Comparison of ENCODE assay signal across 20 mouse cellular contexts in the genomic region with DNA sequence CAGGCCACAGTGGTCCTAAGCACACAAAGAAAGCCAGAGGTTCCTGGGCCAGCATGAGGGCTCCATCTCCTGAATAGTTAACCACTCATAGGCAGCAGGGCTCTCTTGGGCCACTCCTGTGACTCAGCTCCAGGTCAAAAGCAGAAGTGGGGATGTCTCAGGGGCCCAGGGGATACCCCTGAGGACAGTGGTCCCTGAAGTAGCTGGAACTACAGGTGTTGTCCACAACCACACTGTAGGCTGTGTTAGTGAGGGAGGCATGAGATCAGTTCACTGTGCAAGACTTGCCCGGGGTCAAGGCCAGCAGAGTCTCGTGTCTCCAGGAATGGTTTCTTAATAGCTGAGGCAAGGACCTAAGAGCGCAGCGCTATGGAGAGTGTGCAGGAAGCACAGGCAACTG. TPM values are rescaled to one million over a fixed set of nuclear protein-coding genes. Genes with fewer than 3 reads are reported as not detected.
DNase-seq lines count a peak whose midpoint lies in the region; ATAC-seq and TF ChIP-seq lines count a peak whose summit lies in the region.
"Had no signal": no experiment of that assay in that cellular context is flagged by ENCODE, and none has a peak within 500 bp of the region (broad histone marks: within the 10 kb centered on the region; RNA-seq: fewer than 3 reads in every experiment).

No protein-coding gene starts in this region.

- peak; percentile 94 for TF ChIP-seq EP300 in CH12.LX (IDR thresholded peaks at IDR 0.05; ENCODE audit: low read length)
- TF ChIP-seq EP300 in heart, adult 2 months (IDR thresholded peaks at IDR 0.05; ENCODE audit: insufficient read depth, low read depth, low read length): no peak

- TF ChIP-seq RAD21 in CH12.LX (IDR thresholded peaks at IDR 0.05; ENCODE audit: low read depth, low read length): no peak

- H3K4me2 ChIP-seq in hindbrain, embryonic 11.5 days (replicated peaks; ENCODE audit: low read depth, low read length): no peak overlapping the region
- peak overlapping the region; percentile 21 for H3K4me2 ChIP-seq in CH12.LX (ENCODE audit: insufficient read depth, low read depth, poor library complexity, severe bottlenecking)
- H3K4me2 ChIP-seq in intestine, embryonic 16.5 days (ENCODE audit: low read depth, low read length): no peak overlapping the region
- H3K4me2 ChIP-seq: heart, embryonic 11.5 days; hindbrain, embryonic 12.5 days; hindbrain, embryonic 15.5 days had no signal

- H3K79me2 ChIP-seq in CH12.LX (replicated peaks; ENCODE audit: control insufficient read depth, extremely low read depth, insufficient read depth, poor library complexity, severe bottlenecking): no peaks in the 10 kb centered on the region
- H3K79me2 ChIP-seq in heart, adult 2 months (replicated peaks; ENCODE audit: control insufficient read depth, insufficient read depth, low read length): no peaks in the 10 kb centered on the region

- in situ Hi-C loops in CH12.LX (cut with MboI; ENCODE audit: low pct_ligation_motif_present, low pct_unique_long_range_greater_than_20kb, low sequenced_read_pairs): no loop called here

- TF ChIP-seq CTCF in CH12.LX (conservative IDR thresholded peaks at IDR 0.05 in 1 of 2, IDR thresholded peaks at IDR 0.05 in 1 of 2; ENCODE audit: low read depth in 2 of 2, low read length in 2 of 2): no peak
- TF ChIP-seq CTCF in heart, adult 2 months (IDR thresholded peaks at IDR 0.05): no peak

- dilution Hi-C loops in CH12.LX (cut with MboI; ENCODE audit: extremely low pct_ligation_motif_present, extremely low pct_unique_long_range_greater_than_20kb, low sequenced_read_pairs): no loop called here

- no peak for TF ChIP-seq POLR2A in CH12.LX (IDR thresholded peaks at IDR 0.05; ENCODE audit: low read depth, low read length)
- TF ChIP-seq POLR2A in heart, adult 2 months (IDR thresholded peaks at IDR 0.05; ENCODE audit: insufficient read depth, low read depth, low read length): no peak

- intact Hi-C loops in heart, adult 2 months (cut with DNase I): loop anchor here (10.0 kb wide), 1 partner anchor 83 kb away; no protein-coding TSS in a partner anchor
- intact Hi-C loops in heart, postnatal 14 days (cut with DNase I): no loop called here

- DNase-seq in hindbrain, embryonic 10.5 days (ENCODE audit: low spot score): no peak
- DNase-seq in hindbrain, embryonic 11.5 days (ENCODE audit: low spot score): no peak
- DNase-seq in CH12.LX (ENCODE audit: extremely low read depth): peak; percentile 88
- DNase-seq in heart, adult 2 months: no peak
- DNase-seq in heart, postnatal 14 days: no peak
- DNase-seq: adrenal gland, adult 2 months; adrenal gland, postnatal 14 days; cerebellum, adult 11 months; cerebellum, adult 2 months; cerebellum, postnatal 14 days; gastrocnemius, postnatal 25 days; heart, postnatal 36 days; kidney, adult 11 months; kidney, adult 8-10 months had no signal

- no peaks in the 10 kb centered on the region for H3K36me3 ChIP-seq in hindbrain, embryonic 10.5 days
- no peaks in the 10 kb centered on the region for H3K36me3 ChIP-seq in hindbrain, embryonic 11.5 days (ENCODE audit: control insufficient read depth, insufficient read depth, low read length)
- H3K36me3 ChIP-seq in CH12.LX (replicated peaks in 1 of 2; ENCODE audit: control insufficient read depth in 1 of 2, insufficient read depth in 1 of 2, low read length in 1 of 2): peaks cover 0 to 2% of the 10 kb centered on the region in 2 experiments
- H3K36me3 ChIP-seq in intestine, embryonic 16.5 days (ENCODE audit: control insufficient read depth, insufficient read depth, low read length): no peaks in the 10 kb centered on the region
- H3K36me3 ChIP-seq in heart, adult 2 months (ENCODE audit: control insufficient read depth, insufficient read depth, low read length): no peaks in the 10 kb centered on the region
- H3K36me3 ChIP-seq: hindbrain, embryonic 12.5 days; hindbrain, embryonic 15.5 days had no signal

- H3K4me1 ChIP-seq in hindbrain, embryonic 10.5 days (replicated peaks): peaks cover 36% of the 10 kb centered on the region
- H3K4me1 ChIP-seq in hindbrain, embryonic 11.5 days (replicated peaks; ENCODE audit: control insufficient read depth, insufficient read depth, low read length): peaks cover 3% of the 10 kb centered on the region
- peaks cover 12 to 58% of the 10 kb centered on the region in 2 experiments for H3K4me1 ChIP-seq in CH12.LX (ENCODE audit: control insufficient read depth in 1 of 2, insufficient read depth in 2 of 2)
- H3K4me1 ChIP-seq in intestine, embryonic 16.5 days (ENCODE audit: control insufficient read depth, insufficient read depth, low read length): peaks cover 10% of the 10 kb centered on the region
- peaks cover 1% of the 10 kb centered on the region for H3K4me1 ChIP-seq in heart, adult 2 months (ENCODE audit: control insufficient read depth, insufficient read depth, low read length)

- no peaks in the 10 kb centered on the region for H3K9me3 ChIP-seq in hindbrain, embryonic 10.5 days
- no peaks in the 10 kb centered on the region for H3K9me3 ChIP-seq in hindbrain, embryonic 11.5 days (ENCODE audit: control insufficient read depth, low read length)
- H3K9me3 ChIP-seq in CH12.LX (replicated peaks; ENCODE audit: low read length): no peaks in the 10 kb centered on the region
- H3K9me3 ChIP-seq in intestine, embryonic 16.5 days (ENCODE audit: control insufficient read depth, low read length): no peaks in the 10 kb centered on the region
- H3K9me3 ChIP-seq: hindbrain, embryonic 12.5 days; hindbrain, embryonic 15.5 days had no signal

- WGBS in hindbrain, embryonic 10.5 days: 79% methylated on average over 4 of the region's 4 CpGs
- 84% methylated on average over 4 of the region's 4 CpGs for WGBS in hindbrain, embryonic 11.5 days
- 72% methylated on average over 4 of the region's 4 CpGs for WGBS in intestine, embryonic 16.5 days
- 83% methylated on average over 4 of the region's 4 CpGs for WGBS in heart, adult 2 months

- H3K27me3 ChIP-seq in hindbrain, embryonic 10.5 days (ENCODE audit: insufficient read depth, poor library complexity, severe bottlenecking): peaks cover 40% of the 10 kb centered on the region
- H3K27me3 ChIP-seq in hindbrain, embryonic 11.5 days (ENCODE audit: control insufficient read depth, insufficient read depth, low read length): peaks cover 10% of the 10 kb centered on the region; the same call in 1 of the 2 replicates
- peaks cover 4% of the 10 kb centered on the region for H3K27me3 ChIP-seq in CH12.LX (replicated peaks)
- 0 out of 2 replicates have a peak, but pooled peaks cover 12% of the 10 kb centered on the region for H3K27me3 ChIP-seq in intestine, embryonic 16.5 days (replicated peaks; ENCODE audit: control insufficient read depth, insufficient read depth, low read length)
- no peaks in the 10 kb centered on the region for H3K27me3 ChIP-seq in heart, adult 2 months (ENCODE audit: control insufficient read depth, insufficient read depth, low read length)

- no peak overlapping the region for H3K4me3 ChIP-seq in hindbrain, embryonic 10.5 days
- no peak overlapping the region for H3K4me3 ChIP-seq in hindbrain, embryonic 11.5 days (ENCODE audit: low read depth, low read length)
- no peak overlapping the region for H3K4me3 ChIP-seq in CH12.LX (replicated peaks in 1 of 3; ENCODE audit: low read depth in 2 of 3, low read length in 2 of 3, poor library complexity in 1 of 3)
- no peak overlapping the region for H3K4me3 ChIP-seq in intestine, embryonic 16.5 days (ENCODE audit: low read length)
- H3K4me3 ChIP-seq in heart, adult 2 months: no peak overlapping the region
- H3K4me3 ChIP-seq: hindbrain, embryonic 12.5 days; hindbrain, embryonic 15.5 days had no signal

- no peak overlapping the region for H3K9ac ChIP-seq in hindbrain, embryonic 11.5 days (ENCODE audit: low read depth, low read length)
- no peak overlapping the region for H3K9ac ChIP-seq in CH12.LX (ENCODE audit: insufficient read depth, low read depth)
- no peak overlapping the region for H3K9ac ChIP-seq in intestine, embryonic 16.5 days (ENCODE audit: low read depth, low read length)
- H3K9ac ChIP-seq in heart, adult 2 months (ENCODE audit: low read depth, low read length): no peak overlapping the region
- H3K9ac ChIP-seq: hindbrain, embryonic 12.5 days; hindbrain, embryonic 15.5 days had no signal

- no peak for ATAC-seq in hindbrain, embryonic 11.5 days (ENCODE audit: low FRiP score)
- ATAC-seq in megakaryocyte, adult 5-6 weeks (ENCODE audit: poor library complexity, severe bottlenecking): peak; percentile 46; the same call in 1 of the 2 replicates
- ATAC-seq in intestine, embryonic 16.5 days: no peak
- ATAC-seq: forebrain, embryonic 14.5 days had no signal

- H3K27ac ChIP-seq in hindbrain, embryonic 10.5 days: 0 out of 2 replicates have a peak overlapping the region, but pooled peaks have one; percentile 1
- H3K27ac ChIP-seq in hindbrain, embryonic 11.5 days (ENCODE audit: low read depth, low read length): no peak overlapping the region
- no peak overlapping the region for H3K27ac ChIP-seq in CH12.LX (ENCODE audit: insufficient read depth, low read depth)
- no peak overlapping the region for H3K27ac ChIP-seq in intestine, embryonic 16.5 days (ENCODE audit: low read length)
- no peak overlapping the region for H3K27ac ChIP-seq in heart, adult 2 months
- H3K27ac ChIP-seq: hindbrain, embryonic 12.5 days; hindbrain, embryonic 15.5 days had no signal

RNA-seq across cellular contexts. Expression of a gene that starts 12.8 kb away (rescaled TPM):
- polyA plus RNA-seq in hindbrain, embryonic 10.5 days (2016; fragmentation: Nextera tagmentation; extraction: Ambion mirVana): 1,078 and 1,182 TPM in 2 replicates
- polyA plus RNA-seq in hindbrain, embryonic 11.5 days (2014; fragmentation: Nextera tagmentation; extraction: Ambion mirVana): 1,024 and 1,073 TPM in 2 replicates
- total RNA-seq in CH12.LX (2012; rRNA removed): 12,233 and 13,782 TPM in 2 replicates
- total RNA-seq in CH12.LX (2014; rRNA removed): 6,472 and 7,835 TPM in 2 replicates
- 4,797 and 6,276 TPM in 2 replicates for polyA plus RNA-seq in CH12.LX (2012; ENCODE audit: insufficient read length, low read depth)
- 1,617 and 1,884 TPM in 2 replicates for total RNA-seq in megakaryocyte, adult 5-6 weeks (2015)
- total RNA-seq in megakaryocyte, adult 5-6 weeks (2017): 3,108 and 3,204 TPM in 2 replicates
- 1,285 and 1,371 TPM in 2 replicates for polyA plus RNA-seq in intestine, embryonic 16.5 days (2015; fragmentation: Nextera tagmentation; extraction: Ambion mirVana)
- 1,000 to 10,000 TPM; 1,490 to 1,640 TPM for total RNA-seq in heart, adult 2 months (2021)
- 2,522 and 4,232 TPM in 2 replicates for polyA plus RNA-seq in heart, adult 2 months (2012; rRNA removed)
- 1,000 to 10,000 TPM; 1,416 to 1,506 TPM for total RNA-seq in heart, postnatal 14 days (2021)

RNA-seq across cellular contexts. Expression of a gene that starts 45.0 kb away (rescaled TPM):
- polyA plus RNA-seq in hindbrain, embryonic 10.5 days (2016; fragmentation: Nextera tagmentation; extraction: Ambion mirVana): 75.7 and 110 TPM in 2 replicates
- polyA plus RNA-seq in hindbrain, embryonic 11.5 days (2014; fragmentation: Nextera tagmentation; extraction: Ambion mirVana): 97.2 and 100 TPM in 2 replicates
- 50.6 and 71.5 TPM in 2 replicates for total RNA-seq in CH12.LX (2012; rRNA removed)
- total RNA-seq in CH12.LX (2014; rRNA removed): 87.3 and 96.2 TPM in 2 replicates
- 125 and 133 TPM in 2 replicates for polyA plus RNA-seq in CH12.LX (2012; ENCODE audit: insufficient read length, low read depth)
- total RNA-seq in megakaryocyte, adult 5-6 weeks (2015): 160 and 172 TPM in 2 replicates
- total RNA-seq in megakaryocyte, adult 5-6 weeks (2017): 309 and 311 TPM in 2 replicates
- polyA plus RNA-seq in intestine, embryonic 16.5 days (2015; fragmentation: Nextera tagmentation; extraction: Ambion mirVana): 80.7 and 82.8 TPM in 2 replicates
- total RNA-seq in heart, adult 2 months (2021): under 1 TPM; 0.52 to 0.68 TPM
- polyA plus RNA-seq in heart, adult 2 months (2012; rRNA removed): 0.45 and 1.0 TPM in 2 replicates
- 10 to 100 TPM in 1 of 2 experiments, 1 to 10 TPM in 1; 10.0 to 12.2 TPM for total RNA-seq in heart, postnatal 14 days (2021)

Comparison
In these comparisons a context has a peak if more than half of its experiments do, and no peak if none do; other contexts are left out.
1. RNA of a gene that starts 45.0 kb away (polyA plus RNA-seq): 125 to 133 TPM in CH12.LX, 97.2 to 100 TPM in hindbrain, embryonic 11.5 days, 80.7 to 82.8 TPM in intestine, embryonic 16.5 days and 75.7 to 110 TPM in hindbrain, embryonic 10.5 days; 0.45 to 1.0 TPM in heart, adult 2 months; every median in the first group is over 10 times any median in the second.